Mouse (Mus musculus) thymus, adult 2 months (tissue): Measurements from ENCODE around the gene Gm37240.

ENCODE experiments used
- CTCF ChIP-seq: fragments of 200-500 bp; IDR thresholded peaks from 2 replicates; pipeline ENCODE4 v1.5.1; 2012; ENCODE audit warnings: mild to moderate bottlenecking, control low read depth, low read length, moderate library complexity, borderline replicate concordance; ENCODE audit not compliant: control insufficient read depth, poor library complexity, insufficient read depth; ENCODE audit errors: extremely low read depth
- POLR2A ChIP-seq: fragments of 200-500 bp; IDR thresholded peaks from 2 replicates; pipeline ENCODE4 v1.6.1; 2012; ENCODE audit warnings: mild to moderate bottlenecking, low read length, control low read depth, moderate library complexity; ENCODE audit not compliant: control insufficient read depth, poor library complexity, insufficient read depth; ENCODE audit errors: extremely low read depth

GRCm38 (mm10) chr3:85859311-85859710 lies 28.0 kb downstream of the Gm37240 start:
- TF ChIP-seq CTCF (no peak), POLR2A (no peak)
